Mouse (Mus musculus) kidney, postnatal 4 days (tissue): ENCODE measurements at regions not wholly inside any gene's neighbourhood (a gene's known extent, or its start where the extent isn't known, plus 50 kb on each side); places are given as distances from the start of the nearest gene placed in this dataset.

Source experiments
- DNase-seq, 2 experiments: peaks; one replicate each; pipeline ENCODE4 v3.0.0; 2021; ENCODE audit warnings: mixed read lengths in 2 of 2

- DNase-seq, result no peak
These were observed 107.8 kb upstream of the Cd93 start for GRCm38 (mm10) chr2:148551207-148551606.

GRCm38 (mm10) chr2:148549618-148550017 is 106.3 kb upstream of the Cd93 start:
- DNase-seq, result no peak

GRCm38 (mm10) chr2:148542340-148542739 is 99.0 kb upstream of the Cd93 start:
- no peak for DNase-seq

GRCm38 (mm10) chr2:148537914-148538510 is 94.6 kb upstream of the Cd93 start:
- DNase-seq, result no peak

GRCm38 (mm10) chr2:148537251-148537650 is 93.9 kb upstream of the Cd93 start:
- DNase-seq, result no peak

- DNase-seq, result no peak
These were observed 93.2 kb upstream of the Cd93 start for GRCm38 (mm10) chr2:148536608-148537007.

- DNase-seq, result peak; percentile 68 to 75
These were observed 92.3 kb upstream of the Cd93 start for GRCm38 (mm10) chr2:148535562-148536180.

- no peak for DNase-seq
These were observed 88.7 kb upstream of the Cd93 start for GRCm38 (mm10) chr2:148532051-148532450.

GRCm38 (mm10) chr2:148530546-148530945 is 87.2 kb upstream of the Cd93 start:
- DNase-seq, result no peak

- DNase-seq, result no peak
These were observed 86.5 kb upstream of the Cd93 start for GRCm38 (mm10) chr2:148529900-148530299.

GRCm38 (mm10) chr2:148527755-148528154 is 84.4 kb upstream of the Cd93 start:
- DNase-seq, result no peak

GRCm38 (mm10) chr2:148525496-148525895 is 82.1 kb upstream of the Cd93 start:
- DNase-seq, result no peak

- no peak for DNase-seq
These were observed 80.0 kb upstream of the Cd93 start for GRCm38 (mm10) chr2:148523401-148523800.

- DNase-seq, result no peak
These were observed 79.6 kb upstream of the Cd93 start for GRCm38 (mm10) chr2:148522936-148523335.

- DNase-seq, result no peak
These were observed 78.7 kb upstream of the Cd93 start for GRCm38 (mm10) chr2:148521966-148522575.

- DNase-seq, result no peak
These were observed 76.9 kb upstream of the Cd93 start for GRCm38 (mm10) chr2:148520291-148520690.

- DNase-seq, result no peak
These were observed 76.4 kb upstream of the Cd93 start for GRCm38 (mm10) chr2:148519689-148520290.

- no peak for DNase-seq
These were observed 74.5 kb upstream of the Cd93 start for GRCm38 (mm10) chr2:148517906-148518305.

- DNase-seq, result peak; percentile 20
These were observed 66.8 kb upstream of the Cd93 start for GRCm38 (mm10) chr2:148510008-148510681.

- DNase-seq, result no peak
These were observed 66.0 kb upstream of the Cd93 start for GRCm38 (mm10) chr2:148509357-148509756.

GRCm38 (mm10) chr2:148507523-148507922 is 64.2 kb upstream of the Cd93 start:
- no peak for DNase-seq

- DNase-seq, result no peak
These were observed 63.6 kb upstream of the Cd93 start for GRCm38 (mm10) chr2:148506966-148507365.

- DNase-seq, result no peak
These were observed 62.3 kb upstream of the Cd93 start for GRCm38 (mm10) chr2:148505651-148506050.
